Comparison of ENCODE assay signal across 14 mouse cellular contexts in the genomic region with DNA sequence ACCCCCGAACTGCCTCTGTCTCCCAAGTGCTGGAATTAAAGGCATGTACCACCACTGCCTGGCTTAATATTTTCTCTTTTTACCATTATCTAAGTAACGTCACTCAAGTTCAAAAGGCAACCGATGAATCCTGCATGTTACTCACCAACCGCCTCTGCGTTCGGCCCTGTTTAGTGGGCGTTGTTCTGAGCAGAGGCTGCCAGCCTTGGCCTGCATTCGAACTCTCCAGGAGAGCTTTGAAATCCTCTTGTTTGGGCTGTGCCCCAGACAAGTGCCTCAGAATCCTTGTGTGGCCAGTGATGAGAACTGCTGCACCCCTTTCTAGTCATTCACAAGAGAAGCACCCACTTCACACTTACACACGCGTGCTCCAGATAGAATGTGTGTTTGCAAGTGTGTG. TPM values are rescaled to one million over a fixed set of nuclear protein-coding genes. Genes with fewer than 3 reads are reported as not detected.
DNase-seq lines count a peak whose midpoint lies in the region; ATAC-seq and TF ChIP-seq lines count a peak whose summit lies in the region.
"Had no signal": no experiment of that assay in that cellular context is flagged by ENCODE, and none has a peak within 500 bp of the region (broad histone marks: within the 10 kb centered on the region; RNA-seq: fewer than 3 reads in every experiment).

No protein-coding gene starts in this region.

- no peak overlapping the region for H3K27ac ChIP-seq in hindbrain, postnatal 0 days
- H3K27ac ChIP-seq in hindbrain, embryonic 14.5 days, result no peak overlapping the region
- H3K27ac ChIP-seq in small intestine, adult 2 months (ENCODE audit: insufficient read depth, low read depth, low read length), result peak overlapping the region; percentile 69; the same call in 1 of the 2 replicates
- no peak overlapping the region for H3K27ac ChIP-seq in limb, embryonic 10.5 days
- H3K27ac ChIP-seq: forebrain, embryonic 15.5 days had no signal

- H3K4me3 ChIP-seq in hindbrain, postnatal 0 days (ENCODE audit: low read length), result no peak overlapping the region
- H3K4me3 ChIP-seq in hindbrain, embryonic 14.5 days (replicated peaks; ENCODE audit: low read length), result no peak overlapping the region
- H3K4me3 ChIP-seq in small intestine, adult 2 months (ENCODE audit: low read depth, low read length), result peak overlapping the region; percentile 59
- H3K4me3 ChIP-seq in limb, embryonic 10.5 days, result no peak overlapping the region
- H3K4me3 ChIP-seq: forebrain, embryonic 15.5 days had no signal

- H3K27me3 ChIP-seq in hindbrain, postnatal 0 days (ENCODE audit: insufficient read depth, low read length), result no peaks in the 10 kb centered on the region
- H3K27me3 ChIP-seq in hindbrain, embryonic 14.5 days (ENCODE audit: control insufficient read depth, insufficient read depth, low read length), result no peaks in the 10 kb centered on the region
- H3K27me3 ChIP-seq in small intestine, adult 2 months (ENCODE audit: control insufficient read depth, insufficient read depth, low read length), result no peaks in the 10 kb centered on the region
- H3K27me3 ChIP-seq in limb, embryonic 10.5 days (ENCODE audit: low read depth, poor library complexity, severe bottlenecking), result no peaks in the 10 kb centered on the region
- H3K27me3 ChIP-seq: forebrain, embryonic 15.5 days had no signal

- no peak overlapping the region for H3K9ac ChIP-seq in hindbrain, postnatal 0 days (replicated peaks; ENCODE audit: low read length)
- H3K9ac ChIP-seq in hindbrain, embryonic 14.5 days, result no peak overlapping the region
- H3K9ac ChIP-seq: forebrain, embryonic 15.5 days had no signal

- DNase-seq in hindbrain, postnatal 0 days (ENCODE audit: low spot score), result no peak
- no peak for DNase-seq in hindbrain, embryonic 14.5 days (ENCODE audit: low spot score)
- DNase-seq in ovary, postnatal 36 days (ENCODE audit: low spot score), result peak; percentile 43
- no peak for DNase-seq in ovary, postnatal 10 days (ENCODE audit: low spot score)
- DNase-seq in adrenal gland, postnatal 25 days, result peak; percentile 45
- DNase-seq in limb, embryonic 10.5 days (ENCODE audit: low spot score), result no peak
- no peak for DNase-seq in kidney, postnatal 36 days

- ATAC-seq in hindbrain, postnatal 0 days, result no peak
- ATAC-seq in hindbrain, embryonic 14.5 days (ENCODE audit: low FRiP score), result no peak
- ATAC-seq: forebrain, embryonic 15.5 days had no signal

- H3K4me2 ChIP-seq in hindbrain, postnatal 0 days (ENCODE audit: low read depth, low read length), result 0 out of 2 replicates have a peak overlapping the region, but pooled peaks have one; percentile 24
- no peak overlapping the region for H3K4me2 ChIP-seq in hindbrain, embryonic 14.5 days (replicated peaks)

- no peaks in the 10 kb centered on the region for H3K36me3 ChIP-seq in hindbrain, postnatal 0 days (ENCODE audit: insufficient read depth, low read length)
- no peaks in the 10 kb centered on the region for H3K36me3 ChIP-seq in hindbrain, embryonic 14.5 days (replicated peaks; ENCODE audit: control insufficient read depth, insufficient read depth)
- H3K36me3 ChIP-seq in small intestine, adult 2 months (ENCODE audit: control insufficient read depth, insufficient read depth, low read length), result no peaks in the 10 kb centered on the region
- no peaks in the 10 kb centered on the region for H3K36me3 ChIP-seq in limb, embryonic 10.5 days
- H3K36me3 ChIP-seq: forebrain, embryonic 15.5 days had no signal

- no peaks in the 10 kb centered on the region for H3K9me3 ChIP-seq in hindbrain, postnatal 0 days (ENCODE audit: low read length)
- H3K9me3 ChIP-seq in hindbrain, embryonic 14.5 days (ENCODE audit: control insufficient read depth, low read length), result no peaks in the 10 kb centered on the region
- H3K9me3 ChIP-seq in limb, embryonic 10.5 days (replicated peaks), result no peaks in the 10 kb centered on the region
- H3K9me3 ChIP-seq: forebrain, embryonic 15.5 days had no signal

- H3K4me1 ChIP-seq in hindbrain, postnatal 0 days (ENCODE audit: insufficient read depth, low read length), result no peaks in the 10 kb centered on the region
- no peaks in the 10 kb centered on the region for H3K4me1 ChIP-seq in hindbrain, embryonic 14.5 days (replicated peaks; ENCODE audit: control insufficient read depth, insufficient read depth, low read length)
- peaks cover 7% of the 10 kb centered on the region; the same call in 1 of the 2 replicates for H3K4me1 ChIP-seq in small intestine, adult 2 months (ENCODE audit: control insufficient read depth, insufficient read depth, insufficient read length, low read length)
- peaks cover 39% of the 10 kb centered on the region for H3K4me1 ChIP-seq in limb, embryonic 10.5 days

- WGBS in hindbrain, postnatal 0 days, result 84% methylated on average over 10 of the region's 10 CpGs
- WGBS in hindbrain, embryonic 14.5 days, result 83% methylated on average over 10 of the region's 10 CpGs
- WGBS in small intestine, adult 2 months, result 72% methylated on average over 10 of the region's 10 CpGs
- WGBS in limb, embryonic 10.5 days, result 90% methylated on average over 10 of the region's 10 CpGs

- TF ChIP-seq CTCF in hindbrain, postnatal 0 days (IDR thresholded peaks at IDR 0.05; ENCODE audit: low read depth), result no peak
- no peak for TF ChIP-seq CTCF in small intestine, adult 2 months (IDR thresholded peaks at IDR 0.05; ENCODE audit: extremely low read depth, insufficient read length, insufficient replicate concordance, low read depth, low read length)

- TF ChIP-seq POLR2A in small intestine, adult 2 months (IDR thresholded peaks at IDR 0.05; ENCODE audit: low read depth, low read length), result no peak

RNA-seq across cellular contexts. Expression of a gene that starts 9.5 kb away (rescaled TPM):
- total RNA-seq in hindbrain, postnatal 0 days (2014; rRNA removed), result not detected in 2 replicates
- not detected in 2 replicates for polyA plus RNA-seq in hindbrain, postnatal 0 days (2015; fragmentation: Nextera tagmentation; extraction: Ambion mirVana)
- not detected in 2 replicates for polyA plus RNA-seq in hindbrain, embryonic 14.5 days (2014; fragmentation: Nextera tagmentation; extraction: Ambion mirVana)
- total RNA-seq in adrenal gland, postnatal 25 days (2021), result 0.62 and 0.64 TPM in 2 replicates
- not detected in 2 replicates for polyA plus RNA-seq in small intestine, adult 2 months (2012; rRNA removed)
- not detected in 2 replicates for polyA plus RNA-seq in limb, embryonic 10.5 days (2016; fragmentation: Nextera tagmentation; extraction: Ambion mirVana)
- total RNA-seq: gastrocnemius, postnatal 4 days; heart, postnatal 25 days; megakaryocyte progenitor cell, adult 5-6 weeks had no signal
- polyA plus RNA-seq: forebrain, embryonic 15.5 days; limb, embryonic 14.5 days had no signal

RNA-seq across cellular contexts. Expression of a gene that starts 22.3 kb away (rescaled TPM):
- 16.8 and 21.6 TPM in 2 replicates for total RNA-seq in hindbrain, postnatal 0 days (2014; rRNA removed)
- 7.0 and 7.3 TPM in 2 replicates for polyA plus RNA-seq in hindbrain, postnatal 0 days (2015; fragmentation: Nextera tagmentation; extraction: Ambion mirVana)
- polyA plus RNA-seq in hindbrain, embryonic 14.5 days (2014; fragmentation: Nextera tagmentation; extraction: Ambion mirVana), result 5.7 and 6.2 TPM in 2 replicates
- 11.1 and 15.5 TPM in 2 replicates for total RNA-seq in adrenal gland, postnatal 25 days (2021)
- 19.6 and 35.5 TPM in 2 replicates for polyA plus RNA-seq in small intestine, adult 2 months (2012; rRNA removed)
- 7.2 and 8.3 TPM in 2 replicates for polyA plus RNA-seq in limb, embryonic 10.5 days (2016; fragmentation: Nextera tagmentation; extraction: Ambion mirVana)

RNA-seq across cellular contexts. Expression of a gene that starts 27.6 kb away (rescaled TPM):
- 2.3 and 4.0 TPM in 2 replicates for total RNA-seq in hindbrain, postnatal 0 days (2014; rRNA removed)
- 0.10 and 0.11 TPM in 2 replicates for polyA plus RNA-seq in hindbrain, postnatal 0 days (2015; fragmentation: Nextera tagmentation; extraction: Ambion mirVana)
- polyA plus RNA-seq in hindbrain, embryonic 14.5 days (2014; fragmentation: Nextera tagmentation; extraction: Ambion mirVana), result 0.16 and 0.17 TPM in 2 replicates
- 9.0 and 10.2 TPM in 2 replicates for total RNA-seq in adrenal gland, postnatal 25 days (2021)
- polyA plus RNA-seq in small intestine, adult 2 months (2012; rRNA removed), result 2.9 and 7.8 TPM in 2 replicates
- polyA plus RNA-seq in limb, embryonic 10.5 days (2016; fragmentation: Nextera tagmentation; extraction: Ambion mirVana), result 0.98 and 1.9 TPM in 2 replicates
- polyA plus RNA-seq: forebrain, embryonic 15.5 days had no signal

RNA-seq across cellular contexts. Expression of a gene that starts 58.8 kb away (rescaled TPM):
- total RNA-seq in hindbrain, postnatal 0 days (2014; rRNA removed), result not detected in 2 replicates
- polyA plus RNA-seq in hindbrain, postnatal 0 days (2015; fragmentation: Nextera tagmentation; extraction: Ambion mirVana), result not detected in 2 replicates
- polyA plus RNA-seq in hindbrain, embryonic 14.5 days (2014; fragmentation: Nextera tagmentation; extraction: Ambion mirVana), result not detected in 2 replicates
- not detected in 2 replicates for total RNA-seq in adrenal gland, postnatal 25 days (2021)
- 0.18 TPM in 1 of 2 replicates, not detected in the other for polyA plus RNA-seq in small intestine, adult 2 months (2012; rRNA removed)
- polyA plus RNA-seq in limb, embryonic 10.5 days (2016; fragmentation: Nextera tagmentation; extraction: Ambion mirVana), result not detected in 2 replicates
- total RNA-seq: heart, postnatal 25 days; layer of hippocampus, adult 8-10 months; megakaryocyte progenitor cell, adult 5-6 weeks had no signal
- polyA plus RNA-seq: forebrain, embryonic 15.5 days had no signal

Comparison
In these comparisons a context has a peak if more than half of its experiments do, and no peak if none do; other contexts are left out.
1. DNase-seq: peak in ovary, postnatal 36 days (single experiment) and adrenal gland, postnatal 25 days (single experiment); none in hindbrain, postnatal 0 days (single experiment), hindbrain, embryonic 14.5 days (single experiment), ovary, postnatal 10 days (single experiment), limb, embryonic 10.5 days (single experiment) and kidney, postnatal 36 days (0 of 2).